Mouse (Mus musculus): ENCODE results near the gene Fut1.

The Fut1 gene

DNA sequence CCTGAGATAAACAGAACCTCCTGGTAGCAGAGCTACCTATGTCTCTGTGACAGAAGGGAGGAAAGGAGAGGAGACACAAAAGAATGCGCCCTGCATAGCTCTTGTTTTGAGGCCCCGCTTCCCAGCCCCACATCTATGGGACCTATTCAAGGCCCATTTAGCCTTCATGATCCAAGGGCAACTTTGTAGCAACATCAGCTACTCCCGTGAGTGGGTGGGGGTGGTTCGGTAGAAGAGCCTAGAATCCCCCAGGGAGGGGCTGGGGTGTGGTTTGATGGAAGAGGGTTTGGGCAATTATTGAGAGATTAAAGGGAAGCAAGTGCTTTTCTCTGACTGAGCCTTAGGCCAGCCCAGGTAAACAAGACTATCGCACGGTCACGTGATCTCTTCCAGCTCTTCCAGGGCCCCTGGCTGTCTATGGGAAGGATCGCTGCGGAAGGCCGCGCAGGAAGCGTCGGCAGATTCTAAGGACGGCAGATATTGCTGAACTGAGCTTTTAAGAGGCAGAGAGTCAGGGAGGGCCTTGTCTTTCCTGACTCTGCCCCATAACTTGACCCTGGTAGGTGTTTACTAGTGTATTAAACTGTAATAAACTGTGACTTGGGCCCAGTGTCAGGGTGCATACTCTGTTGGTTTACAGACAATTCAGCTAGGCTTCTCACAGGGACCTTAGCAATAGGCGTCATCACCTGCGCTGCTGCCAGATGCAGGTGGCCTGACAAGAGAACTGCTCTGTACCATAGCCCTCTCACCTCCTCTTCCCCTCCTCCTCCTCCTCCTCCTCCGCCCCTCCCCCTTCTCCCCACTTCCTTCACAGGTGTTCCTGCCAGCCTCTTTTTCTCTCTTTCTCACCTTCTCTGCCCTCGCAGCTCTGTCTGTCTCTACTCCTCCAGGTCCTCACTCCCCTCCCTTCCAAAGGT, 17.9 kb upstream of the Fut1 start:
- DNase-seq (ENCODE audit: low spot score in 2 of 2): no peak

DNA sequence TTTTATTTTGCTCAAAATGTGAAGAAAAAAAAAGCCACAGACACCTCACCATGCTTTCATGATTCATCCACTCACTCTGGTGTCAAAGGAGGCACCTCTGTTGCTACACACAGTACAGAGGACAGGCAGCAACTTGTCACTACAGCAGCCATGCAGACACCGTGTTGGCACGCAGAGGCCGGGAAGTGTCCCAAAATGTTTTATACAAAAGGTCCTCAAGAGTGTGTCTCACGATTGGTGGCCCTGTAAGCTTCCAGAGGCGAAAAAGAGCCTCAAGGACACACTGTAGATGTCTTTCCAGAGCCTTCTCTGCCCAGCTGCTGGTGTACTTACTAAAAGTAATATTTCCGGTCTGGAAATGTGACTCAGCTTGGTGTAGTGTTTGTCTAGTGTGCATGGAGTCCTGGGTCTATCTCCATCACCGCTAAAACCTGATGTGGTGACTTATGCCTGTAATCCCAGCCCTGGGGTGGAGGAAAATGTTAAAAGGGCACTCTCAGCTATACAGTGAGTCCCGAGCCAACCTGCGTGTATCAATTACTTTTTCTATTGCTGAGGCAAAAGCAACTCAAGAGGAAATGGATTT, 11.3 kb upstream of the Fut1 start:
- DNase-seq (ENCODE audit: low spot score in 2 of 2): no peak

DNA sequence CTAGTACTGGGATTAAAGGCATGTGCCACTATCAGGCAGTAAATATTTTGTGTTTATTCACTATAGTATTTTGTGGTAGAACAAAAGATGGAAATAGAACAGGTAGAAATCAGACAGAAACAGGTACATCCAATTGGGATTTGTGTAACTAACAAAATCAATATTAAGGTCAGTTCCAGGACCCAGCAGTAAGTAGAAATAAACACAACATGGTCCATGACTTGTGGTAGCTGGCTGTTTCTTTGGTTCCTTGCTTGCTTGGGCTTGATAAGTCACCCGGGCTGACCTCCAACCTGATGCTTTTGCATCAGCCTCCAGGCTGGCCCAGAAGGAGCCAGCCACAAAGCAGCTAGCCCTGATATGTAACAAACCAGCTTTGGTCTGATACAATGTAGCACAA, 7.6 kb upstream of the Fut1 start:
- no peak for DNase-seq (ENCODE audit: low spot score in 2 of 2)

GRCm38 (mm10) chr7:45616277-45616676, 812 bp upstream of the Fut1 start:
- DNase-seq (ENCODE audit: low spot score in 2 of 2): no peak

- DNase-seq (ENCODE audit: low spot score in 2 of 2): no peak
These were observed 1.2 kb downstream of the Fut1 start for GRCm38 (mm10) chr7:45618316-45618715.

DNA sequence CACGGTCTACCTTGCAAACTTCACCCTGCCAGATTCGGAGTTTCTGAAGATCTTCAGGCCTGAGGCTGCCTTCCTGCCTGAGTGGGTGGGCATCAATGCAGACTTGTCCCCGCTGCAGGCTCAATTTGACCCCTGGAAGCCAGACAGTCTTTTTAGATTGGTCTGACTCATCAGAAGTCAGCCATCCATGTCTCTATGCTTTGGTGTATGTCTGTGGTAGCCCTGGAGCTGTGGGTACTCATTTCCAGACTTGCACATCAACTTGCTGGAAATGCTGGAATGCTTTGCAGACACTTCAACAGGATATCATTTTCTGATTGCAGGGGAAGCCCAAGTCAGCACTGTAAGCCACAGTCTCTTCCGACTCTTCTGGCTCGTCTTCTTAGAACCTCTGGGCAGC, 2.5 kb downstream of the Fut1 start:
- no peak for DNase-seq (ENCODE audit: low spot score in 2 of 2)

GRCm38 (mm10) chr7:45621443-45621842, 4.4 kb downstream of the Fut1 start, which contains the start of gene Izumo1:
Gene Izumo1 (plus strand): TSS chr7:45621811.
- DNase-seq (ENCODE audit: low spot score in 2 of 2): no peak

DNA sequence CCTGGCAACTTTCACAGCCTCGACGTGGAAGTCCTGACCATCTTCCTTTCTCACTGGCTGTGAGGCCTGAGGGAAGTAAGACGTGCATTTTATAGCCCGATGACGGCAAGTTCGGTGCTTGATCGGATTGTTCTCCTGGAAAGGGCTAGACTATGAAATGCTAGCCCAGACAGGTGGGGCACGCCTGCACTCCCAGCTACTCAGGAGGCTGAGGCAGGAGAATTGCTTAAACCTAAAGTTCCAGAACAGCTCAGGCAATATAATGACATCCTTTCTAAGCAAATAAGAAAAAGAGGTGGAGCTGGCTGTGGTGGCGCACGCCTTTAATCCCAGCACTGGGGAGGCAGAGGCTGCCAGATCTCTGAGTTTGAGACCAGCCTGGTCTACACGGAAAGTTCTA, 6.4 kb downstream of the Fut1 start:
- no peak for DNase-seq (ENCODE audit: low spot score in 2 of 2)

DNA sequence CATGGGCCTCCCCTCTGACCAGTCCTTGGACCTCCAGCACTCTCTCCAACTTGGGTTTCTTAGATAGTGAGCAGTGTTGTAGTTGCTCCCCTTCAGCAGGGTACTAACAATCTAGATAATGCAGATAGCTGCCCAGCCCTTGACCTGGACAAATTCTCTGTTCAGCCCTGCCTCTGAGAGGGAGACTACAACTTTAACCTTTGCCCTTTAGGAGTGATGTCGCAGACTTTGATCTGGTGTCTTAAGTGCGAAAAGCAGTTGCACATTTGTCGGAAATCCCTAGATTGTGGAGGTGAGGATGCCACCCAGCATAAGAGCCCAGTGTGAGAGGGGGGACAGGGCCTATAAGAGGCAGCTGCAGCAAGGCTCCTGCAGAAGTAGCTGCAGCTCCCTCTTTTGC, 7.6 kb downstream of the Fut1 start:
- DNase-seq (ENCODE audit: low spot score in 2 of 2): no peak

GRCm38 (mm10) chr7:45625481-45625880, 8.4 kb downstream of the Fut1 start:
- no peak for DNase-seq (ENCODE audit: low spot score in 2 of 2)

DNA sequence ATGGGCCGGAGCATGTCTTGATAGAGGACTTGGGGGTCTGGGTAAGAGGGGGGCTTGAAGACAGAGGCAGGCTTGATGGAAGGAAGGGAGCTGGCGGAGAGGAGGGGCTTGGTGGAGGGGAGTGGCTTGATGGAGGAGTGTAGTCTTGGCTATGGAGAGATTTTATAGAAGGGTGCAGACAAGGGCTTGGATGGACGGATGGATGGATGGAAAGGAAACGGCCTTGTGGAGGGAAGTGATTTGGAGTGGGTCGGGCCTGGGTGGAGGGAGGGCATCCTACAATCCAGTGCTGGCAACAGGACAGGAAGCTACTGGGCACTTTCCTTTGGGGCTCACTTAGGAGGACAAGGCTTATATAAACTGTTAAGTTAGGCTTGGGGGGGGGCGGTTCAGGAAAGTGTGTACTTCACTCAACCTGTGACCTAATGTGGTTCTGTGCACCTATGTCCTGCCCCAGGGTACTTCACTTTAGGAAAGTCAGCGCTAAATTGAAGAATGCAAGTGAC, 9.5 kb downstream of the Fut1 start:
- no peak for DNase-seq (ENCODE audit: low spot score in 2 of 2)

GRCm38 (mm10) chr7:45627261-45627660, 10.2 kb downstream of the Fut1 start, which contains the start of gene Rasip1:
Gene Rasip1 (plus strand): TSS chr7:45627488.
- no peak for DNase-seq (ENCODE audit: low spot score in 2 of 2)

DNA sequence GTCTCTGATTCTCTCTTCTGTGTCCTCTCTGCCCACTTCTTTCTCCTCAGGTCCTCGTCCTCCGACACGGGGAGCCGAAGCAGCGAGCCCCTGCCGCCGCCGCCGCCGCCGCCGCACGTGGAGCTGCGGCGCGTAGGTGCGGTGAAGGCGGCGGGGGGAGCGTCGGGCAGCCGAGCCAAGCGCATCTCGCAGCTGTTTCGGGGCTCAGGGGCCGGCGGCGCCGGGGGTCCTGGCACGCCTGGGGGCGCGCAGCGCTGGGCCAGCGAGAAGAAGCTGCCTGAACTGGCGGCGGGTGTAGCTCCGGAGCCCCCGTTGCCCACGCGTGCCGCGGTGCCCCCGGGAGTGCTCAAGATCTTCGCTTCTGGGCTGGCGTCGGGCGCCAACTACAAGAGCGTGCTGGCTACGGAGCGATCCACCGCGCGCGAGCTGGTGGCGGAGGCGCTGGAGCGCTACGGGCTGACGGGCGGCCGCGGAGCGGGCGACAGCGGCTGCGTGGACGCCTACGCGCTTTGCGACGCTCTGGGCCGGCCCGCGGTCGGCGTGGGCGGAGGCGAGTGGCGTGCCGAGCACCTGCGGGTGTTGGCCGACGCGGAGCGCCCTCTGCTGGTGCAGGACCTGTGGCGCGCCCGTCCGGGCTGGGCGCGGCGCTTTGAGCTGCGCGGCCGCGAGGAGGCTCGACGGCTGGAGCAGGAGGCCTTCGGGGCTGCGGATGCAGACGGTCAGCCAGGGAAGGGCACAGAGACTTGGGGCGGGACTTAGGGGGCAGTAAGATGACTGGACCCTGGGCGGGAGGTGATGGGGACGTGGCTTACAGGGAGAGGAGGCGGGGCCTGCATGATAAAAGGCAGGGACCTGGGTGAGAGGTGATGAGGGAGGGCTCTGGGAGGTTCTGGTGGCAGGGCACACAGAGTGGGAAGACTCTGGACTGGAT, 11.5 kb downstream of the Fut1 start:
- DNase-seq (ENCODE audit: low spot score in 2 of 2): peak; percentile 76 to 78

DNA sequence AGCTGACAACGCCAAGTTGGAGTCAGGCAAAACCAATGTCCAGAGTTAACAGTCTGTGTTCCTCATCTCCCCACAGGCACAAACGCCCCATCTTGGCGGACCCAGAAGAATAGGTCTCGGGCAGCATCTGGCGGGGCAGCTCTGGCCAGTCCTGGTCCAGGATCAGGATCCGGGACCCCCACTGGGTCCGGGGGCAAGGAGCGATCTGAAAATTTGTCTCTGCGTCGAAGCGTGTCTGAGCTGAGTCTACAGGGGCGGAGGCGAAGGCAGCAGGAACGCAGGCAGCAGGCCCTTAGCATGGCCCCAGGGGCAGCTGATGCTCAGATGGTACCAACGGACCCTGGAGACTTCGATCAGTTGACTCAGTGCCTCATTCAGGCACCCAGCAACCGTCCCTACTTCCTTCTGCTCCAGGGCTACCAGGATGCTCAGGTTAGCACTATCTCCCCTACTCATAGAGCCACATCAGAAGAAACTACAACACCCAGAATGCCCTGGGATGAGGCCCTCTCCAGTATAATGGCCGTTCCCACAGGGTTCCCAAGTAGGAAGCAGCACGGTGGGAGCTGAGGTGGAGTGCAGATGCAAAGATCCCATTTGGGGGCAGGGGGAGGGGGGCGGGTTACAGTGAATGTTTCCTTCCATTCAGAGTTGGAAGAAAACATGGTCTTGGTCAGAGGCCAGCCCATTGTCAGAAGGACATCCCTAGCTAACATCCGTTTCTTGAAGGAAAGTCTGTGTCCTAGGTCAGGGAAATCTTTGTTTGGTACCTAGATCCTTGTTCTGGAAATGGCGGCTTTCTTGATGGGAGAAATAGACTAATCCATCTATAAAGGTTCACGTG, 13.2 kb downstream of the Fut1 start:
- no peak for DNase-seq (ENCODE audit: low spot score in 2 of 2)

- DNase-seq (ENCODE audit: low spot score in 2 of 2): peak in 1 of 2 experiments; percentile 32
These were observed 15.4 kb downstream of the Fut1 start for GRCm38 (mm10) chr7:45632499-45632898.

DNA sequence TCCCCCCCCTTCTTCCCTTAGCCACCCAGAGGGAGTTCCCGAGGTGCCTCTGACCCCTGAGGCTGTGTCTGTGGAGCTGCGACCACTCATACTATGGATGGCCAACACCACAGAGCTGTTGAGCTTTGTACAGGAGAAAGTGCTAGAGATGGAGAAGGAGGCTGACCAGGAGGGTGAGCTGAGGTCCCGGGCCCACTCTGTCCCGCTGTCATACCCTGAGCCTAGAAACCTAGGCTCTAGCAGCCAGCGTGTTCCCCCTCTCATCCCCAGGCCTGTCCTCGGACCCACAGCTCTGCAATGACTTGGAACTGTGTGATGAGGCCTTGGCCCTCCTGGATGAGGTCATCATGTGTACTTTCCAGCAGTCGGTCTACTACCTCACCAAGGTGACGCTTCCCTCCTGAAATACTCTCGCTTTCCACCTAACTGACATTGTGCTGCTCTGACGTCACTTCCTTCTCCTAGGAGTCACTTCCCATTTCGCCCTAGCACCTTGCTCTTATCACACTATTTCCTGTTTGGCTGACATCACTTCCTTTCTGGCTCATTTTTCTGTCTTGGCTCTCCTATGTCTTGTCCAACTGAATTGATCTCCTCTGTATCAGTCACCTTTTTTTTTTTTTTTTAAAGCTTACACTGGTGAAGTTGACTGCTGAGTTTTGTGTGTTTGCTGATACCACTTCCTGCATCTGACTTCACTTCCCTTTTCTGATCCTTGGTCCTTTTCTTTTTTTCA, 18.0 kb downstream of the Fut1 start:
- no peak for DNase-seq (ENCODE audit: low spot score in 2 of 2)

DNA sequence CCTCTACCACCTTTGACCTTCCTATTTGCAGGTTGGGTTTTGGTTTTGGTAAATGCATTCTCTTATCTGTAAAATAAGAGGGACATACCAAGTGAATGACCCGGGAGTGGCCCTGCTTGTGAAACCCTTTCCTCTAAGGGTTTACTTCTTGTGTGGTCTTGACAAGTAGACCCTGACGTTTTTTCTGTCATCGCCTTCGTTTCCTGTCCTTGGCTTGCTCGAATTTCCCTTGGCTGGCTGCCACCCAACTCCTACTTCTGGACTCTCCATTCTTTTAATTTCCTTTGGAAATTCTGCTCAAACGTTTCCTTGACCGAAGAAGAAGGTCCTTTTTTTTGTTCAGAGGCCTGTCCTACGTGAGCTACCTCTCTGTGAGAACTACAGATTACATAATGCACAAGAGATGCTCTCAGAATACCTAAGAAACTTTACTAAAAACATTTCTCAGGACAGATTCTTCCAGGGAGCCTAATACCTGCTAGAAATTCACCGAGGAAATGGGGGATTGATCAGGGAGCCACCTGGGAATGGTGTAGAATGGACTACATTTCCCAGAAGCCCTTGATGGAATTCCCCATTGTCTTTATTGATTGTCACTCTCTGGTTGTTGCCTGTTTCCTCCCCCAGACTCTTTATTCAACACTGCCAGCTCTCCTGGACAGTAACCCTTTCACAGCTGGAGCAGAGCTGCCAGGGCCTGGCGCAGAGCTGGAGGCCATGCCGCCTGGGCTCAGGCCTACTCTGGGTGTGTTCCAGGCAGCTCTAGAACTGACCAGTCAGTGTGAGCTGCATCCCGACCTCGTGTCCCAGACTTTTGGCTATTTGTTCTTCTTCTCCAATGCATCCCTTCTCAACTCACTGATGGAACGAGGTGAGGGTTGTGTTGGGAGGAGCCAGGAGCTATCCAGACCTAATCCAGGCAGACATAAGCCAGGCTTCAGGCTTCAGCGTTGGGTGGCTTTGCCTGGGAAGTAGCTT, 18.9 kb downstream of the Fut1 start:
- no peak for DNase-seq (ENCODE audit: low spot score in 2 of 2)

DNA sequence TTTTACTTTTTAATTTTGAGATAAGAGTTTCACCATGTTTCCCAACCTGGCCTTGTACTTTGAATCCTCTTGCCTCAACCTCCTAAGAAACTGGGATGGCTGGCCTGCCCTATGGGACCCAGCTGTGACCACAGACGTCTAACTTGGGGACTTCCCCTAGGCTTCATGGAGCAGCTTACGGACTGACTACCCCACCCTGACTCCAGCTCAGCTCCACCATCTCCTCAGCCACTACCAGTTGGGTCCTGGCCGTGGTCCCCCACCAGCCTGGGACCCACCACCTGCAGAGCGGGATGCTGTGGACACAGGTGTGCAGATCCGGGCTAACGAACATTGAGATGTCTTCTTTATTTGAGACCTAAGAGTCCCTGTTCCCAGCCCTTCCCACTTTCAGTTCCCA, 20.6 kb downstream of the Fut1 start:
- no peak for DNase-seq (ENCODE audit: low spot score in 2 of 2)

All from right cerebral cortex, adult 2 months (tissue).